Mouse (Mus musculus): ENCODE measurements around the gene Armc6.
"Not testable (repeated sequence)": the region's sequence is repeated elsewhere in the genome, so short reads cannot be mapped to it uniquely, and the experiment has no call there.

Gene Armc6

GRCm38 (mm10) chr8:70234781-70235128 lies 489 bp upstream of the Armc6 start:
- no peak for ATAC-seq (ENCODE audit: insufficient number of reproducible peaks, low FRiP score, low TSS enrichment)

- ATAC-seq (ENCODE audit: insufficient number of reproducible peaks, low FRiP score, low TSS enrichment) = 0 out of 2 replicates have a peak, but pooled peaks have one; percentile 2
These were observed 660 bp downstream of the Armc6 start for GRCm38 (mm10) chr8:70233606-70234005.

- ATAC-seq (ENCODE audit: insufficient number of reproducible peaks, low FRiP score, low TSS enrichment) = no peak
These were observed 3.4 kb downstream of the Armc6 start for GRCm38 (mm10) chr8:70230837-70231236.

GRCm38 (mm10) chr8:70227997-70228396 lies 6.3 kb downstream of the Armc6 start:
- ATAC-seq (ENCODE audit: insufficient number of reproducible peaks, low FRiP score, low TSS enrichment) = no peak

GRCm38 (mm10) chr8:70223341-70223740 lies 10.9 kb downstream of the Armc6 start:
- no peak for ATAC-seq (ENCODE audit: insufficient number of reproducible peaks, low FRiP score, low TSS enrichment)

GRCm38 (mm10) chr8:70222041-70222440 lies 12.2 kb downstream of the Armc6 start:
- ATAC-seq (ENCODE audit: insufficient number of reproducible peaks, low FRiP score, low TSS enrichment) = no peak

- ATAC-seq (ENCODE audit: insufficient number of reproducible peaks, low FRiP score, low TSS enrichment) = no peak
These were observed 13.4 kb downstream of the Armc6 start for GRCm38 (mm10) chr8:70220911-70221310.

GRCm38 (mm10) chr8:70220236-70220840 lies 13.9 kb downstream of the Armc6 start:
- no peak for ATAC-seq (ENCODE audit: insufficient number of reproducible peaks, low FRiP score, low TSS enrichment)

GRCm38 (mm10) chr8:70219107-70219684 lies 15.1 kb downstream of the Armc6 start:
- no peak for ATAC-seq (ENCODE audit: insufficient number of reproducible peaks, low FRiP score, low TSS enrichment)

GRCm38 (mm10) chr8:70217441-70217840 lies 16.8 kb downstream of the Armc6 start:
- ATAC-seq (ENCODE audit: insufficient number of reproducible peaks, low FRiP score, low TSS enrichment) = no peak

- no peak for ATAC-seq (ENCODE audit: insufficient number of reproducible peaks, low FRiP score, low TSS enrichment)
These were observed 17.7 kb downstream of the Armc6 start for GRCm38 (mm10) chr8:70216566-70216965.

- not testable (repeated sequence) for ATAC-seq (ENCODE audit: insufficient number of reproducible peaks, low FRiP score, low TSS enrichment)
These were observed 18.1 kb downstream of the Armc6 start for GRCm38 (mm10) chr8:70216161-70216560.

GRCm38 (mm10) chr8:70215092-70215491 lies 19.2 kb downstream of the Armc6 start:
- ATAC-seq (ENCODE audit: insufficient number of reproducible peaks, low FRiP score, low TSS enrichment) = no peak

GRCm38 (mm10) chr8:70214411-70214810 lies 19.9 kb downstream of the Armc6 start:
- ATAC-seq (ENCODE audit: insufficient number of reproducible peaks, low FRiP score, low TSS enrichment) = no peak

GRCm38 (mm10) chr8:70212112-70213055 lies 21.9 kb downstream of the Armc6 start, which contains the start of gene Slc25a42:
TSS of gene Slc25a42 (minus strand) at chr8:70212305.
- ATAC-seq (ENCODE audit: insufficient number of reproducible peaks, low FRiP score, low TSS enrichment) = peak; percentile 94

GRCm38 (mm10) chr8:70211726-70212111 lies 22.5 kb downstream of the Armc6 start:
- ATAC-seq (ENCODE audit: insufficient number of reproducible peaks, low FRiP score, low TSS enrichment) = peak; percentile 10; the same call in 1 of the 2 replicates

GRCm38 (mm10) chr8:70211275-70211674 lies 23.0 kb downstream of the Armc6 start:
- ATAC-seq (ENCODE audit: insufficient number of reproducible peaks, low FRiP score, low TSS enrichment) = no peak

- no peak for ATAC-seq (ENCODE audit: insufficient number of reproducible peaks, low FRiP score, low TSS enrichment)
These were observed 23.7 kb downstream of the Armc6 start for GRCm38 (mm10) chr8:70210538-70210937.

GRCm38 (mm10) chr8:70208130-70208529 lies 26.1 kb downstream of the Armc6 start:
- ATAC-seq (ENCODE audit: insufficient number of reproducible peaks, low FRiP score, low TSS enrichment) = no peak

GRCm38 (mm10) chr8:70204757-70205156 lies 29.5 kb downstream of the Armc6 start:
- no peak for ATAC-seq (ENCODE audit: insufficient number of reproducible peaks, low FRiP score, low TSS enrichment)

GRCm38 (mm10) chr8:70203072-70203471 lies 31.2 kb downstream of the Armc6 start:
- ATAC-seq (ENCODE audit: insufficient number of reproducible peaks, low FRiP score, low TSS enrichment) = no peak
